Mouse (Mus musculus) gastrocnemius, adult 8-10 months (tissue): ENCODE data around the gene Apol8. TPM values are rescaled to one million over a fixed set of nuclear protein-coding genes. Genes with fewer than 3 reads are reported as not detected.
A peak's percentile ranks its signal among the peaks of the same experiment; 100 is the strongest.

Experiments
- DNase-seq, 2 experiments: peaks; one replicate each; pipeline ENCODE4 v3.0.0; 2022; ENCODE audit warnings: low spot score in 2 of 2
- total RNA-seq, 4 experiments: library from RNA; stranded (reverse); gene quantifications; 2 replicates each; pipeline ENCODE4 v1.2.4; 2022

Gene Apol8
- total RNA-seq, 4 experiments from 2014 or later, result 0.63 to 0.86 TPM; not detected in 2

DNA sequence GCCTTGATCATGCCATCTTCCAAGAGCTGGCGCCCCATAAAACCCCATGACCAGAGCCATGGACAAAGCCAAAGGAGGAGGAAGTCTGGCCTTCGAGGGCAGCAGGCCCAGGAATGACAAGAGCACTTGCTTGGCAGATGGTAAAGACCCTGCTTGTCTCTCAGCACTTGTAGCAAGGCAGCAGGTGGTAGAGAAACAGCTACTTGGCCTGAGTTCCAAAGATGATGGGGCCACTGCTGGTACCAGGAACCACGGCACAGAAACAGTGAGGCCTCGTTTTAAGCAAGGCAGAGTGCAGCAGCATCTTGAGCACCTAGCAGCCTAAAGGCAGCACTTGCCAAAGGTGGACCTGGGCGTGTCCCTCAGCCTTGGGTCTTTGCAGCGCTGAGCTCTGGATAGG is 31.6 kb upstream of the Apol8 start:
- DNase-seq, result no peak

DNA sequence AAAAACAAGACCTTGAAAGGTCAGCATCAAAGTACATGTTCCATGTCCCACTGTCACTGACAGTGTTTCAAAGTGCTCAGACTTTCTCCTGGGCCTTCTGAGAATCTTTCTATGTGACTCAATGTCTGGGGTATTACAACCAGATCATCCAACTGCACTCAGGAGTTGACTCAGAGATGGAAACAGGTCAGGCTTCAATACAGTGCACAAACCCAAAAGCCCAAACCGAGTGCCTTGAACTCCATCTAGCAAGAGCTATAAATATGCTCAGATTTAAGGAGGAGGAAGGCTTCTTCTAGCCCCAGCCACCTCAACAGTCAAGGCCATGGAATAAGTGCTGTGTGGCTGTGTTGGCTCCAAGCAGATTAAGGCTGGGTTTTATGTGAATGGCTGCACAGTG is 29.0 kb upstream of the Apol8 start:
- DNase-seq, result no peak

DNA sequence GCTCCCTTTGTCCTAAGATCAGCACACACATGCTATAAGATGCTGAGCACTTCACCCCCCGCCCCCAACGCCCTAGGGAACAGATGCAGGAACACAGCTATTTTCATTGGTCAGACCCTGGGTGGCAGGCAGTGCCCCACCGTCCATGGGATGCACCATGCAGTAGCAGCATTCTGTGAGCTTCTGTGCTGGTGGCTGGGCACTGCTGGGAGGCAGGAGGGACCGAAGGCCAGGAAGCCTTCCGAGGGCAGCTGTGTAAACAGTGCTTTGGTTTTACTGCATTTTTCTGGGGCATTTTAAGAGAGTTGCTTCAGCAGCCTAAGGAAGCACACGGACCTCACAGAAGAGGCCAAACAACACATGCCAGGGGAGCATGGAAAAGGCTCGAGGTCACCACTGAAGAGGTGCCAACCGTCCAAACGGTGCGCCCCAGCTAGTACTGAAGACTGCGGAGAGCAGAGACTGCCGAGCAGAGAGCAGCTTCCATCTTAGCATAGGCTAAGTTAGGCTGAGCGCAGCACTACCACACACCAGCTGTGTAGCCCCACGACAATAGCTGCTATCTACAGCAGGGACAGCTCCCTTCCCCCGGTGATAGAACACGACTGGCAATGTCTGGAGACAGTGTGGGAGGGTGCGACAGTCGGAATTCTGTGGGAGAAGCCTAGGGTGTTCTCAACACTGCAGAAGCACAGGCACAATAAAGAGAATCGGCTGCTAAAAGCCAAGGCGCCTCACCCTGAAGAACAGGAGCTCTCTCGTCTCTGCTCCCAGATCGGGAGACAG is 27.4 kb upstream of the Apol8 start:
- DNase-seq, result no peak

DNA sequence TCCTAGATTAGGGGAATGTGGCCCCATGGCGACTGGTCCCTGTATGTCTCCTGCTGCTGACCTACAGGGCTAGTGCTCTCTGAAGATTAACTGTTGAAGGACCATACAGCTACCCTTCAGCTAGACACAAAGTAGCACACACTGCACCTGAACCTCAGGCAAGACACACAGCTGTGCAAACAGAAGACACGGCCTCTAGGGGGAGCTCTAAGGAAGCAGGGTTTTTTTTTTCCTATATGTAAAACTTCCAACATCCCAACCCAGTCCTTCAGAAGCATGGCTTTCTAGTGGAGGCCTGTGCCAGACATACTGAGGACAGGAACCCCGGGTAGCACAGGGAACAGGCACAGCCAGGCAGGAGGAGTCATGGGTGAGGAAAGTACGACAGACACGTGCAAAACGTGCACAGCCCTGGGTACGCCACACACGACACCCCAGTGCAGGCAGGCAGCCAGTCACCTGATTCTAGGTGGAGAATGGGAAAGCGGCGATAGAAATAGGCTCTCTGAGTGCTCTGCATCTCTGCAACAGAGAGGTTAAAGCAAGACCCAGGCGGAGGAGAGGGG is 25.7 kb upstream of the Apol8 start:
- DNase-seq, result no peak

DNA sequence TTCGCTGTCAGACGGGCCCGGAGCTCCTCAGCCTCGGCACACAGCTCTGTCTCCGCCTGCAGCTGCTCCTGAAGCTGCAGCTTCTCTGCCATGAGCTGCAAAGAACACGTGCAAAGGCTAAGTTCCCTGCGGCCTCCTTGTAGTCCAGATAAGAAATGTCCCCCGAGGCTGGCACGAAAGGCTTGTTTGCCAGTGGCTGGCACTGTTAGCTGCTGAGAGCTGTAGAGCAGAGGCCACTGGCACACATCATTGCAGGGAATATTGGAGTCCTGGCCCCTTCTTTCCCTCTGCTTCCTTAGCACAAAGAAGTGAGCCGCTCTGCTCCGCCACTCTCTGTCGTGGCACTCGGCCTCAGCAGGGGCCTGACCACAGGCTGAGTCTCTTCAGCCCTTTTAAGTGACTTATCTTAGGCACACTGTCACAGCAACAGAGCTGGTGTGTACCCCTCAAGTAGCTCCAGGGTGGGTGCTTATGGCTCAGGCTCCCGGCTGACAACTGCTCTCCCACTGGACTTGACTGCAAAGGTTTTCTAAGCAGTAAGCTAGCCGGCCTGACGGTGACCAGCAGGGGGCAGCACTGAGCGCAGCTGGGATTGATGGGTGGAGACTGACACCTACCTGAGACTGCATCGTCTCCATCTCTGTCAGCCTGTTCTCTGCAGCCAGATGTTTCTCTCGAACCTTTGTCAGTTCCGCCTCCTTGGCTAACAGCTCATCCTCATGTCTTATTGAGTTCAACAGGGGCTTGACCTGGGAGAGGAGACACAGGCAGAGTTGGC is 18.6 kb upstream of the Apol8 start:
- DNase-seq, result peak; percentile 60 to 63

DNA sequence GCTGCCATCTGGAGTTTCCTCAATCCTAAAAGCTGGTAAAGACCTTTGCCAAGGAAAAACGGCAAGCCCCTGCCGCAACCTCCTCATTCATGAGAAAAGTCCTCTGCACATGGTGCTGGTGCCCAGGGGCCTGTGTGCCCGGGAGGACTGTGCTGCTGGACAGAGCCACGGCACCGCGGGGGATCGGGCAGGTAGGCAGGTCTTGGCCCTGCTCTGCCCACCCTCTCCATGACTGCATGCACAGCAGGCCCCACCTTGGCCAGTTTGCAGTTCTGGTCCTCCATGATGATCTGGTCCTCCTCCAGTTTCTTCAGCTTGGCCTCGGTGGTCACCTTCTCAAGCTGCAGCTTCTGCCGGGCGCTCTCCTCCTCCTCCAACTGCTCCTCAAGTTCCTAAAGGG is 17.5 kb upstream of the Apol8 start:
- DNase-seq, result no peak

DNA sequence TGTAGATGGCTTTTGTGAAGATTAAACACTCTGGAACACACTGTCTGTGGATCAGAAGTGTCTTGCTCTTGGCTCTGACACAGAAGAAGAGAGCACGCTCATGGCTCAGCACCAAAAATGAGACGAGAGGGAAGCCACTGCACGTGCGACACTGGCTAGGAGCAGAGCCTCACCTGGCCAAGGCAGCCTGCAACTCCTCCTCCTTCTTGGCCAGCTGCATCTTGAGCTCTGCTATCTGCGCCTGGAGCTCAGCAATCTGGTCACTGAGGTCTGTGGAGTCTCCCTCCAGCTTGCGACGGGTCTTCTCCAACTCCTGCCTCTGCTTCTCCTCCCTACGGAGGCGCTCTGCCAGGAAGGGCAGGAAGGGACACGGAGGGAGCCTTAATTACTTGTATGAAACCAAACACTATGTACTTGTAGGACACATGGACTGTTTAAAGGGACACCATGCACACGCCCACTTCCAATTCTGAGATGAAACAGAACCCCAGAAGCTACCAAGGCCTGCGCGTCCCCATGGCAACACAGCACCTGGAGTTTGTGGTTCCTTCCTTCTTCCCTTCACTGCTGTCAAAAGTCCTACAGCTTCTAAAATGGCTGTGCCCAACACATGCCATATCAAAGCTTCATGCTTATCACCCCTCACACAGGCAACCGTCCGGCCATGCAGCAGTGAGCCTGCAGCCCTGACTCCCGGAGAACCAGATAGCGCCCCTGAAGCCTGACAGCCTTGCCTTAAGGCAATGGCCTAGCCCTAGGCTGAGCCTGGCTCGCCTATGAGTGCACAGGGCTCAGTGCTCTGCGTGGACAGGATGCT is 16.5 kb upstream of the Apol8 start:
- DNase-seq, result no peak

DNA sequence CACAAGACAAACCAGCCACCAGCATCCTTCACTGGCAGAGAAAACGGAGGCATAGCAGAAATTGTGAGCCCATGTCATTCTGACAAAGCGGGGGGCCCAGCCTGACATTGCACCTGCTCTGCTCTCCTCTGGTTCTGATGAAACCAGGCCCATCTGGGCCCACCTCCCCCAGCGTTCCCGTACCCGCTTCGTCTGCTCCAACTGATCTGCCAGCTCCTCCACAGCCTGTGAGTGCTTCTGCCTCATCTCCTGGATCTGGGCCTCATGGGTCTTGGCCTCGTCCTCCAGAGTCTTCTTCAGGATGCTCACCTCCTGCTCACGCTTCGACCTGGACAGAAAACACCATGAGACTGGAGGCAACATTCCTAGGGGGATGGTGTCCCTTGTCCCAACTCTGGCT is 14.1 kb upstream of the Apol8 start:
- no peak for DNase-seq

DNA sequence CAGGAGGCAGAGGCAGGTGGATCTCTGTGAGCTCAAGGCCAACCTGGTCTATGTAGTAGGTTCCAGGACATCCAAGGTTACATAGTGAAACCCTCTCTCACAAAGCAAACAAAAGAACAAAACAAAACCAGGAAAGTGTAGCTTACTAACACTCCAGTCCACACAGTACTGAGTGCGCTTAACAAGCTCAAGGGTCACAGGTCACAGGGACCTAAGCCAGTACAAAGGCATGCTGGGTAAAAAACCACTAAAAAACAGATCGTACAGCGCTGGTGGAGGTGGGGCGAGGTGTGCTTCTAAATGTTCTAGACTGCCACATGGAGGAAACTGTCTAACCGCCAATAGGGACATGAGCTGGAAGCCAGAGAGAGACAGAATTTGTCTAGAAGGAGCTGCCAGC is 13.5 kb upstream of the Apol8 start:
- no peak for DNase-seq

DNA sequence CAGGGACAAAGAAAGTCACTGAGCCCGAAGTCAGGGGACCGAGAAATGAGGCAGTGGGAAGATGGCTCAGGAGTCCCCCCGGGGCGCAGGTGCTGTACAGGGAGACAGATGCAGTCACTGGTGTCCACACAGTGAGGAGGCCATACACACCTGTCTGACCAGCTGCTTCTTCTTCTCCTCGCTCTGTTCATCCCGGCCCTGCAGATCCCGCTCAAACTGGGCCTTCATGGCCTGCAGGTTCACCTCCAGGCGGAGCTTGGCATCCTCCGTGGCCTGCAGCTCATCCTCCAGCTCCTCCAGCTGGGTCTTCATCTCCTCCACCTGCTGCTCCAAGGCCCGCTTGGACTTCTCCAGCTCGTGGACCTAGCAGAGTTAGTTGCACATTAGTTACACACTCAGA is 10.2 kb upstream of the Apol8 start:
- DNase-seq, result no peak

DNA sequence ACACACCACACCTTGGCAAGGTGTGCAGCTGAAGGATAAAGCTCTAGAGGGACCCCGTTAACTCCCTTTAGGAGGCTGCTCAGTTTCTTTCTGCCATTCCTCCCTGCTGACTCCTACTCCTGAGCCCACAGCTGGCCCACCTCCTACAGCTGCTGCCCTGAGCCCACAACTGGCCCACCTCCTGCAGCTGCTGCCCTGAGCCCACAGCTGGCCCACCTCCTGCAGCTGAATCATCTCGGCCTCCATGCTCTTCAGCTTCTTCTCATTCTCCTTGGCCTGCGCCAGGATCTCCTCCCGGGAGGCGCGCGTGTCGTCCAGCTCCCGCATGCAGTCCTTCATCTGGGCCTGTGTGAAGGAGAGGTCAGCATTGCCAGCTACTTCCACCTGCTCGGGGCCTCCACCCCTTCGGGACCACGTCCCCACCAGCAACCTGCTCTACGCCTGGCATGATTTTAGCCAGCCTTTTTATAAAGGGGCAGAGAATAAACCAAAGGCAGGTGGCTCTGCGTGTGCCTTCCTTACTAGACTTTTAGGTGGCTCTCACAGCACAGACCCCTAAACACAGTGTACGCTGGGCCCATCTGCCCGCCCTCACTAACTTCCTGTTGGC is 8.8 kb upstream of the Apol8 start:
- no peak for DNase-seq

DNA sequence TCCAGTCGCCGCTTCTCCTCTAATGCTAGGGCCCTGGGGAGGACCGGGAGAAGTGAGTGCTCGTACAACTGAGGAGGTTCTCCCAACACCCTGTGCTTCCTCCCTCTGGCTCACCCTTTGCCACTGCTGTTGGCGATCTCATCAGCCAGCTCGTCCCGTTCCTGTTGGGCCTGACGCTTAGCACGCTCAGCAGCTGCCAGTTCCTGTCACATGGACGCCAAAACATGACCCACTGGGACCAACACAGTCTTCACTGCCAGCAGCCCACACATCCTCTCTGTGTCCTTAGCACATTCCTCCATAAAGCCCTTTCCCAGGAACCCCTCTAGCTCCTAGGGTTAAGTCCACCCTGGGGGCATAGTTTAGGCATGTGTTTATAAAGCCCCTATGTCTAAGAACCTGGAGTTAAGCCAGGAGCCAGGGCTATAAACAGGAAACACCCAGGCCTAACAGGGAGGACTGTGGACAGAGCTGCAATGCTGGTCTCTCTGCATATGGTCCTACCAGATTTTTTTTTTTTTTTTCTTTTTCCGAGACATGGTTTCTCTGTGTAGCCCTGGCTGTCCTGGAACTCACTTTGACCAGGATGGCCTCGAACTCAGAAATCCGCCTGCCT is 7.7 kb upstream of the Apol8 start:
- DNase-seq, result peak; percentile 71 to 76

DNA sequence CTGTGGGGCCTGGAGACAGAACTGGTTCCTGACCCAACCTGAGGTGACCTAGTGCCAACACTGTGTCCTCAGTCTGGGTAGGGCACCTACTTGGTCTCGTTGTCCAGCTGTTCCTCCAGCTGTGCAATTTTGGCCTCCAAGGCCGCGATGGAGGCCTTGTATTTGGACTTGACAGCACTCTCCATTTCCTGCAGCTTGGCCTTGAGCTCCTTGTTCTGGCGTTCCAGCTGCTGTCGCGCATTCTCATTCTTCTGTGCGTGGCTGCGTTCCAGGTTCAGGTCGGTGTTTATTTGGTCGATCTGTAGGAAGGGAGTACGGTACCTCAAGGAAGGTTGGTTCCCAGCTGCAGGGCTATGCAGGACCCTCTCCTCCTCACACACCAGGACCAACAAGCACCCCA is 6.9 kb upstream of the Apol8 start:
- no peak for DNase-seq

DNA sequence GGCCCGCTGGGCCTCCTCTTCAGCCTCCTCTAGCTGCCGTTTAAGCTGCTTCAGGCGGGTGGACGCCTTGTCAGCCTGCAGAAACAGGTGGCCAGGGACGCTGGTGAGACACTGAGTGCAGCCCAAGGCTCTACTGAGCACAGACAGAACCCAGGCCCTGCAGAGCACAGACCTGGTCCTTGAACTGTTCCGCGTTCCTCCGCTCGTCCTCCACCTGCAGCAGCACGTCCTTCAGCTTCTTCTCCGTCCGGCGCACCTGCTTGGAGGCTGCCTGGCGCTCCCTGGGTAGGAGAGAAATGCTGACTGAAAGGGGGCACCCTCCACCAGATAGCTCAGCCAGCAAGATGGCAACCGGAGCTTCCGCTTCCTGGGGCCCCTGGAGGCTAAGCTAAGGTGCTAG is 6.2 kb upstream of the Apol8 start:
- DNase-seq, result no peak

DNA sequence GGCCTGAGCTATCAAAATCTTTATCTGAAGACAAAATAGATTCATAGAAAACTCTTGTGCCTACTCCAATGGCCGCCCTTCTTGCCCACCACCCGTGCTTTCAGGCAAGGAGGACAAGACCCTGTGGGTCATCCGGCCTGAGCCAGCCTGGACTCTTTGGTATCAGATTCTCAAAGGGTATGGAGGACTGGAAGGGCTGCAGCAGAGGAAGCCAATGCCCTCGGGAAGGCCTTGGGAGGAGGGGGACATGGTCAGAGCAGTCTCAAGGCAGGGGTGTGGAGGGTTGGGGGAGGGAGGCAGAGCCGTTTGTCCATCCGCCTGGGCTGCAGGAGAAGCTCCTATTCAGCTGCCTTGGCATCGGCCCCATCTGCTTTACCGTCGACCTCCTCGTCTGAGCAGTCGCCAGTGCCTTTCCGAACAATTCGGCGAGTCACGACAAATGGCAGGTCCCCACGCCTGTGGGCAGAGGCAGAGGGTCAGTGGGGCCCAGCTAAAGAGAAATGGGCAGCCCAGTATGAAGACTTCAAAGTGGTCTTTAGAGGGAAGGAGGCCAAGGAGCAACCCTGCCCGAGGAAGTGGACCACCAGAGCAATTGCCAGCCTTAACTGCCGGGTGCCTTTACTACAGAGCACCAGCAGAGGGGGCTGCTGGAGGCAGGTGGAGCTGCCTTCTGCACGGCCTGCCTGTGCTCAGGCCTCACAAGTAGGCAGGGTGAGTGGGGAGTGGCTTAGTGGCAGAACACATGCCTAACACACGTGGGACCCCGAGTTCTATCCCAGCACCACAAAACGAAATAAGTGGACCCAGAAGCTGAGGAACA is 5.0 kb upstream of the Apol8 start:
- DNase-seq, result no peak

DNA sequence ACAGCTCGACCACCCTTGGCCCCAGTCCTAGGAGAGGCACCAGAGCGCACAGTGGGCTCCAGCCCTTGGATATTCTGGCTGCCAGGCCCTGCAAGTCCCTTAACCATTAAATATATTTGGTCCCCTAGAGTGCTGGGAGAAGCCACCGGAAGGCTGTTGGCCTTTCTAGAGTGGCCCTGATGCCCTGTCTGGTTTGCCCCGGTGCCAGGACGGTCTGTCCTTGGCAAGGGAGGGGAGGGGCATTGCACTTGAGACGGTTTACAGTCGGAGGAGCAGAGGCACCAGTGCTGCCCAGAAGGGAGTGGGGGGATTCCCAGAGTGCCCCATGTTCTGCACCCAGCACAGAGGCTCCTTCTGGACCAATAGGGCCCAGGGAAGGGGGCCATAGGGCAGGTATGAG is 4.3 kb upstream of the Apol8 start:
- DNase-seq, result no peak

DNA sequence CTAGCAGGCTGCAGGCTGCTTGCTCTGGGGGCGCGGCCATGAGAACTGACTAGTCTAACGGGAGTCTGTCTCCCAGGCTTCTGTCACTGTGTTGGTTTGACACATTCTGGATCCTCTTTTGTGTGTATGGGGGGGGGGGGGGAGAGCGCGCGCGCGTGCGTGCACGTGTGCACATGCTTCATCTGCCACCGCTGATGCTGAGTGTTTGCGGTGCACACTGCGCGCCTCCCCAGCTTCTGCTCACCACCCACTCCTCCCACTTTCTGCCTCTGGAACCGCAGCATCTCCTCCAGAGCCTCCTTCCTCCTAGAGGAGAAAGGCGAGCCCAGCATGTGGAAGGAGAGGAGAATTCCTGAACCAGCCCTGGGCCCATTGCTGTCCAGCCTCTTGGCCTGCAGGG is 3.2 kb upstream of the Apol8 start:
- DNase-seq, result no peak

DNA sequence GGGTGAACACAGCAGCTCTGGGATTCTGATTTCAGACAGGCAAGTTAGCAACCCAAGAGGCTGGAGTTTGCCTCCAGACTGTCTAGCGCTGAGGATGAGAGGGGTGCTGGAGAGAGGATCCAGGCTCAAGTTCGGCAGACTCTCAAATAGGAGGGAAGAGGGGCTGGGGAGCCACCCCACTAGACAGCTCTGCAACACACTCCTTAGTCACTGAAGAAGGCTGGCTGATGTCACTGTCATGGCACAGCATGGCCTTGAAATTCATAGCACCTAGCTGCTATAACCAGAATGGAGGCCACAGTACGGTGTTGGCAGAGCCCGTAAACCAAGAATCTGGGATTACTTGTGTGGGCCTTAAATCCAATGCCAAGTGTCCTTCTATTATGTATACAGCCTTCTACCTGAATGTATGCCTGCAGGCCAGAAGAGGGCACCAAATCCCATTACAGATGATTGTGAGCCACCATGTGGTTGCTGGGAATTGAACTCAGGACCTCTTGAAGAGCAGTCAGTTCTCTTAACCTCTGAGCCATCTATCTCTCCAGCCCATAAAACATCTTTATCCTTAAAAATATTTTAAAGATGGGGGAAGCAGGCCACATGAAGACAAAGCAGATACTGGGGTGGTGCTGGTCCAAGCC is 903 bp upstream of the Apol8 start:
- no peak for DNase-seq

DNA sequence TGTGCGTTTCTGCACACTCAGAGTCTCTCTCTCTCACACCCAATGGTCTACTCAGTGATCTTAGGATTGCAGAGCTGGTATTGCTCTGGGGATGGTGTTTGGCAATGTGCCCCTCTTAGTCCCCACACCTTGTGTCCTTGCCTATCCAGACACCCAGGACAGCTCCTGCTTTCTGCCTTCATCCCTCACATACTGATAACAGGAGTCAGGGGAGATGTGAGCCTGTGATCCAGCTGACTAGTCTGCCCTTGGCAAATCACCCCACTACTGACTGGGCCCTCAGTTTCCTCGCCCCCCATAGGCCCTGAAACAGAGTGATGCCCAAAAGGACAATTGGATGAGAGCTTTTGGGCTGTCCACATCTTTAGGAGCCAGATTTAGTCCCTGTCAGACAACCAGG is 722 bp downstream of the Apol8 start:
- DNase-seq, result no peak

DNA sequence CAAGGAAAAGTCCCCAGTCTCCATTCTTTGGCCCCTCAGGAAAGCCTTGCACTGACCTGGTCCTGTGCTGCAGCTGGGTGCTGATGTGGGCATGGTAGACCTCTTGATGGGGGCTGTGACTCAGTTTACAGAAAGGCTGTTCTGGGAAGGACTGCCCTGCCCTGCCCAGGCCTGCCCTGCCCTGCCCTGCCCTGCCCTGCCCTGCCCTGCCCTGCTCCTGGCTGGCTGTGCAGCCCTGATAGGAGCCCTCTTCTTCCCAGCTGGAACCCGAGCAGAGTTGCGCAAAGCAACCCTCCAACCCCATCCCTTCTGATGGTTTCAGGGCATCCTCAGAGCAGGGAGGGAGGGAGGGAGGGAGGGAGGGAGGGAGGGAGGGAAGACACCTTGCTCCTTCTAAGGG is 1.7 kb downstream of the Apol8 start:
- no peak for DNase-seq
